Mouse (Mus musculus): ENCODE data around the gene Olfr330. TPM values are rescaled to one million over a fixed set of nuclear protein-coding genes. Genes with fewer than 3 reads are reported as not detected.
"Not testable (repeated sequence)": the region's sequence is repeated elsewhere in the genome, so short reads cannot be mapped to it uniquely, and the experiment has no call there.

Olfr330 gene
- total RNA-seq (2014; rRNA removed; ENCODE audit: low replicate concordance) (not detected in 2 replicates), polyA plus RNA-seq (2015; fragmentation: Nextera tagmentation; extraction: Ambion mirVana) (not detected in 2 replicates)

DNA sequence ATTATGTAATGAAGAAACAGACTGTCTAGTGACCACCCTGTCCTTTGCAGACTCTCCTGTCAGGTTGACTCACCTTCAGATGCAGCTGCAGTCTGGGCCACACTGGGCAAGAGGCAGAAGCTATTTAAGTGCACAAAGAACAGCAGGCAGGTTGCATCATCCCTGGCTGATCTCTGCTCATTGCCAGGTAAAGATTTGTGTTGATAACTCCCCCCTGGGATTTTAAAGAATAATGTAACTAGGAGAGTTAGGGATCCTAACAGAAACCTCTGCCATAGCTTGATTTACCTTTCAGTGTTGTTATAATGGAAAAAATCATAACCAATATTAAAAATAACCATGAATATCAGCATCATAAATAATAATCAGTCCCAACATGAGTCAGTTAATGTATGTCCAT, at the start of gene Olfr330:
Gene Olfr330, minus strand, starts transcription at position 101 of the 400 bp plus-strand sequence.
- DNase-seq (ENCODE audit: low spot score); H3K27me3 ChIP-seq (ENCODE audit: control insufficient read depth, insufficient read depth, low read length); H3K27ac ChIP-seq (ENCODE audit: low read depth); ATAC-seq (ENCODE audit: insufficient read depth, low read depth); H3K9ac ChIP-seq (replicated peaks; ENCODE audit: low read depth, low read length); H3K4me2 ChIP-seq (ENCODE audit: low read depth, low read length); H3K36me3 ChIP-seq (replicated peaks; ENCODE audit: control insufficient read depth, insufficient read depth, low read length); H3K9me3 ChIP-seq (replicated peaks; ENCODE audit: control insufficient read depth, low read length); H3K4me3 ChIP-seq (ENCODE audit: low read depth, low read length); H3K4me1 ChIP-seq (ENCODE audit: control insufficient read depth, insufficient read depth): not testable (repeated sequence)

DNA sequence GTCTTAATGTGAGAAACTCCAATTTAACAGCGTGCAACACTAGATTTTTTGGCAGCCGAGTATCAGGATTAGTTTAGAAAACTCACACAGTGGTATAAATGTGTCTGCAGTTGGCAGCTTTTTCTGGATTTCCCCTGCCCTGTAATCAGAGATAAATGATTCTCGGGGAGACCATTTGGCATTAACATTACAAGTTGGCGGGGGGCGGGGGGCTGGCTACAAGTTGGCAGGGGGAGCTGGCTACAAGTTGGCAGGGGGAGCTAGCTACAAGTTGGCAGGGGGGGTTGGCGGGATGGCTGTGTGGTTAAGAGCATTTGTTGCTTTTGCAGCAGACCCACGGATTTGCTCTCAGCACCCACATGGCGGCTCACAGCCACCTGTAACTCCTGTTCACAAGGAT, 44.0 kb upstream of the Olfr330 start:
- H3K4me2 ChIP-seq (ENCODE audit: low read depth, low read length): no peak overlapping the region
- WGBS: 63% methylated on average over 8 of the region's 8 CpGs
- H3K4me3 ChIP-seq (ENCODE audit: low read depth, low read length): no peak overlapping the region
- H3K27ac ChIP-seq (ENCODE audit: low read depth): no peak overlapping the region
- no peaks in the 10 kb centered on the region for H3K27me3 ChIP-seq (ENCODE audit: control insufficient read depth, insufficient read depth, low read length)
- H3K4me1 ChIP-seq (ENCODE audit: control insufficient read depth, insufficient read depth): no peaks in the 10 kb centered on the region
- DNase-seq (ENCODE audit: low spot score): no peak
- no peaks in the 10 kb centered on the region for H3K9me3 ChIP-seq (replicated peaks; ENCODE audit: control insufficient read depth, low read length)
- no peaks in the 10 kb centered on the region for H3K36me3 ChIP-seq (replicated peaks; ENCODE audit: control insufficient read depth, insufficient read depth, low read length)
- no peak for ATAC-seq (ENCODE audit: insufficient read depth, low read depth)
- H3K9ac ChIP-seq (replicated peaks; ENCODE audit: low read depth, low read length): no peak overlapping the region
- TF ChIP-seq EP300 (IDR thresholded peaks at IDR 0.05; ENCODE audit: low read depth): no peak
- TF ChIP-seq CTCF (IDR thresholded peaks at IDR 0.05; ENCODE audit: low read depth): no peak

DNA sequence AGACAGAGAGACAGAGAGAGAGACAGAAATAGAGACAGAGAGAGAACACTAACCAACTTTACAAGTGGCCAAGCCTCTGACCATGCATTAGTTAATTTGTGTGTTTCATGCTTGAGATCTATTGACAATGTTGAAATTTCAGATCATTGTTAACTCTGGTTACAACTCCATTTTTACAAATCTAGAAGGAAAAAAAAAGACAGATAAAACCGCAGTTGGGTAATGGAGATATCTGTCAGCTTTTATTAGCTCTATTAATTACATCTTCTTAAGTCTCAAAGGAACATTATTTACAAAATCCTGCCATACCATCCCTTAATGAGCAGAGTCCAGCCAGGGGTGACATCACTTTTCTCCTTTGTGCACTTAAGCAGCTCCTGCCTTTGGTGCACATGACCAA, 42.8 kb upstream of the Olfr330 start, which contains the start of gene Olfr325:
Gene Olfr325, plus strand, starts transcription at position 301 of the 400 bp plus-strand sequence.
- DNase-seq (ENCODE audit: low spot score): no peak
- Histone ChIP-seq H3K27ac (ENCODE audit: low read depth) (no peak within 1 kb of the TSS), H3K9me3 (replicated peaks; ENCODE audit: control insufficient read depth, low read length) (no peaks in the 10 kb centered on the region), H3K4me2 (ENCODE audit: low read depth, low read length) (no peak within 1 kb of the TSS), H3K4me3 (ENCODE audit: low read depth, low read length) (no peak within 1 kb of the TSS), H3K27me3 (ENCODE audit: control insufficient read depth, insufficient read depth, low read length) (no peaks in the 10 kb centered on the region), H3K4me1 (ENCODE audit: control insufficient read depth, insufficient read depth) (no peaks in the 10 kb centered on the region), H3K36me3 (replicated peaks; ENCODE audit: control insufficient read depth, insufficient read depth, low read length) (no peaks in the 10 kb centered on the region), H3K9ac (replicated peaks; ENCODE audit: low read depth, low read length) (no peak within 1 kb of the TSS)
- TF ChIP-seq CTCF (IDR thresholded peaks at IDR 0.05; ENCODE audit: low read depth): no peak
- no peak for TF ChIP-seq EP300 (IDR thresholded peaks at IDR 0.05; ENCODE audit: low read depth)
- no peak for ATAC-seq (ENCODE audit: insufficient read depth, low read depth)
- 68% methylated on average over 1 of the region's 1 CpGs for WGBS

DNA sequence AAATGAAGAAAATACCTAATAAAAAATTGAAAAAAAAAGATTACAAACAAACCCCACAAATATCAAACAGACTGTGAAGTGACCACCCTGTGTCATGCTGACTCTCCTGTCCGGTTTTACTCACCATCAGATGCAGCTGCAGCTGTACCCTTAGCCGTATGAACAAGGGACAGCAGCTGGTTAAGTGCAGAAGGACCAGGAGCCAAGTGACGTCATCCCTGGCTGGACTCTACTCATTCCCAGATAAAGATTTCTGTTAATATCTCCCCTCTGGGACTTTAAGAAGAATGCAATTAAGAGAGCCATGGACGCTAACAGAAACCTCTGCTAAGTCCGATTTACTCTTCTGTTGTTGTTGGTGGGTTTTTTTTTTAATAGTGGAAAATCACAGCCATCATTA, 35.8 kb upstream of the Olfr330 start, which contains the start of gene Olfr224:
Gene Olfr224, minus strand, starts transcription at position 149 of the 400 bp plus-strand sequence.
- H3K36me3 ChIP-seq (replicated peaks; ENCODE audit: control insufficient read depth, insufficient read depth, low read length): no peaks in the 10 kb centered on the region
- 48% methylated on average over 5 of the region's 5 CpGs for WGBS
- H3K4me2 ChIP-seq (ENCODE audit: low read depth, low read length): no peak within 1 kb of the TSS
- ATAC-seq (ENCODE audit: insufficient read depth, low read depth) (no peak), DNase-seq (ENCODE audit: low spot score) (no peak)
- no peak within 1 kb of the TSS for H3K27ac ChIP-seq (ENCODE audit: low read depth)
- no peak for TF ChIP-seq CTCF (IDR thresholded peaks at IDR 0.05; ENCODE audit: low read depth)
- TF ChIP-seq EP300 (IDR thresholded peaks at IDR 0.05; ENCODE audit: low read depth): no peak
- no peaks in the 10 kb centered on the region for H3K27me3 ChIP-seq (ENCODE audit: control insufficient read depth, insufficient read depth, low read length)
- H3K4me3 ChIP-seq (ENCODE audit: low read depth, low read length): no peak within 1 kb of the TSS
- no peaks in the 10 kb centered on the region for H3K4me1 ChIP-seq (ENCODE audit: control insufficient read depth, insufficient read depth)
- no peak within 1 kb of the TSS for H3K9ac ChIP-seq (replicated peaks; ENCODE audit: low read depth, low read length)
- H3K9me3 ChIP-seq (replicated peaks; ENCODE audit: control insufficient read depth, low read length): no peaks in the 10 kb centered on the region

DNA sequence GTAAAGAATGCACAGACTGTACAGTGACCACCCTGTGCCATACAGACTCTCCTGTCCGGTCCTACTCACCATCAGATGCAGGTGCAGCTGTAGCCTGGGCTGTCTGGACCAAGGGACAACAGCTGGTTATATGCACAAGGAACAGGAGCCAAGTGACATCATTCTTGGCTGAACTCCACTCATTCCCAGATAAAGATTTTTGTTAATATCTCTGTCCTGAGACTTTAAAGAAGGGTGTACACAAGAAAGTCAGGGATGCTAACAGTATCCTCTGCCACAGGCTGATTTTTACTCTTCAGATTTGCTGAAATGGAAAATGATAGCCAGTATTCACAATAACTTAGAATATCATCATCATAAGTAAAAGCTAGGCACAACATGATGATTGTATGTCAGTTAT, 20.9 kb upstream of the Olfr330 start, which contains the start of gene Olfr328:
Gene Olfr328, minus strand, starts transcription at position 101 of the 400 bp plus-strand sequence.
- 70% methylated on average over 1 of the region's 1 CpGs for WGBS
- ATAC-seq (ENCODE audit: insufficient read depth, low read depth): no peak

DNA sequence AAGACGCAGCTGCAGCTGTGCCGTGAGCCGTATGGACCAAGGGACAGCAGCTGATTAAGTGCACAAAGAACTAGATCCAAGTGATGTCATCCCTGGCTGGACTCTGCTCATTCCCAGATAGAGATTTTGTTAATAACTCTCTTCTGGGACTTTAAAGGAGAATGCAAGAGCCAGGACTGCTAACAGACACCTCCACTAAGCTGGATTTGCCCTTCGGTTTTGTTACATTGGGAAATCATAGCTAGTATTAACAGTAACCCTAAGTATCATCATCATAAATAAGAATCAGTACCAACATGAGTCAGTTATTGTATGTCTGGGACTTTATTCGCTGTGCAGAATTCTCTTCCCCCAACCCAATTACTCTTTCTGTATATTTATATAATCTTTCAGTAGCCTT, 11.7 kb upstream of the Olfr330 start, which contains the start of gene Olfr329-ps:
Gene Olfr329-ps, minus strand, starts transcription at position 101 of the 400 bp plus-strand sequence.
- 62% methylated on average over 5 of the region's 5 CpGs for WGBS
- Histone ChIP-seq H3K9me3 (replicated peaks; ENCODE audit: control insufficient read depth, low read length) (no peaks in the 10 kb centered on the region), H3K4me3 (ENCODE audit: low read depth, low read length) (no peak within 1 kb of the TSS), H3K36me3 (replicated peaks; ENCODE audit: control insufficient read depth, insufficient read depth, low read length) (no peaks in the 10 kb centered on the region), H3K27ac (ENCODE audit: low read depth) (no peak within 1 kb of the TSS), H3K4me1 (ENCODE audit: control insufficient read depth, insufficient read depth) (no peaks in the 10 kb centered on the region), H3K4me2 (ENCODE audit: low read depth, low read length) (no peak within 1 kb of the TSS), H3K9ac (replicated peaks; ENCODE audit: low read depth, low read length) (no peak within 1 kb of the TSS), H3K27me3 (ENCODE audit: control insufficient read depth, insufficient read depth, low read length) (no peaks in the 10 kb centered on the region)
- no peak for ATAC-seq (ENCODE audit: insufficient read depth, low read depth)
- TF ChIP-seq CTCF (IDR thresholded peaks at IDR 0.05; ENCODE audit: low read depth) (no peak), EP300 (IDR thresholded peaks at IDR 0.05; ENCODE audit: low read depth) (no peak)
- DNase-seq (ENCODE audit: low spot score): no peak

More for the DNA sequence above, 20.9 kb upstream of the Olfr330 start, which contains the start of gene Olfr328:
- Histone ChIP-seq H3K4me3 (ENCODE audit: low read depth, low read length) (no peak within 1 kb of the TSS), H3K4me2 (ENCODE audit: low read depth, low read length) (no peak within 1 kb of the TSS), H3K9me3 (replicated peaks; ENCODE audit: control insufficient read depth, low read length) (no peaks in the 10 kb centered on the region), H3K4me1 (ENCODE audit: control insufficient read depth, insufficient read depth) (no peaks in the 10 kb centered on the region), H3K36me3 (replicated peaks; ENCODE audit: control insufficient read depth, insufficient read depth, low read length) (no peaks in the 10 kb centered on the region), H3K27ac (ENCODE audit: low read depth) (no peak within 1 kb of the TSS), H3K27me3 (ENCODE audit: control insufficient read depth, insufficient read depth, low read length) (no peaks in the 10 kb centered on the region), H3K9ac (replicated peaks; ENCODE audit: low read depth, low read length) (no peak within 1 kb of the TSS)
- no peak for TF ChIP-seq EP300 (IDR thresholded peaks at IDR 0.05; ENCODE audit: low read depth)
- no peak for TF ChIP-seq CTCF (IDR thresholded peaks at IDR 0.05; ENCODE audit: low read depth)
- DNase-seq (ENCODE audit: low spot score): no peak

DNA sequence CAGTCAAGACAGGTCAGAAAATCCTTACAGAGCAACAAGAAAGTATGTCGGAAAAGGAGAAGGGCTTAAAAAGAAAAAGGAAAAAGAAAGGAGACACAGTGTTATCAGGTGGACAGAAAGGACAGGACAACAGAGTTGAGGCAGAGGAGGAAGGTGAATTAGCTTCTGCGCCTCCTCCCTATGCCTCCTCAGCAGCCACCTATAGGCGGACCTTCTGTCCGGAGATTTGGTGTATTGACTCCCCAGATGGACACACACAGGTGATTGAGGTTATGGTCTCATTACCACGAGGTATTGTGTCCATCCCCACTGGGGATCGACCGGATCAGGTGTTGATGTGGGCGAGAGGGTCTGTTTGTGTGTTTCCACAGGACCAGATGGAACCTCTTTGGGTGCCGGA, 14.9 kb downstream of the Olfr330 start:
- H3K4me1 ChIP-seq (ENCODE audit: control insufficient read depth, insufficient read depth); H3K9me3 ChIP-seq (replicated peaks; ENCODE audit: control insufficient read depth, low read length); H3K9ac ChIP-seq (replicated peaks; ENCODE audit: low read depth, low read length); ATAC-seq (ENCODE audit: insufficient read depth, low read depth); H3K4me2 ChIP-seq (ENCODE audit: low read depth, low read length); H3K4me3 ChIP-seq (ENCODE audit: low read depth, low read length); DNase-seq (ENCODE audit: low spot score); H3K36me3 ChIP-seq (replicated peaks; ENCODE audit: control insufficient read depth, insufficient read depth, low read length); H3K27ac ChIP-seq (ENCODE audit: low read depth); H3K27me3 ChIP-seq (ENCODE audit: control insufficient read depth, insufficient read depth, low read length): not testable (repeated sequence)
- WGBS: 88% methylated on average over 6 of the region's 9 CpGs

DNA sequence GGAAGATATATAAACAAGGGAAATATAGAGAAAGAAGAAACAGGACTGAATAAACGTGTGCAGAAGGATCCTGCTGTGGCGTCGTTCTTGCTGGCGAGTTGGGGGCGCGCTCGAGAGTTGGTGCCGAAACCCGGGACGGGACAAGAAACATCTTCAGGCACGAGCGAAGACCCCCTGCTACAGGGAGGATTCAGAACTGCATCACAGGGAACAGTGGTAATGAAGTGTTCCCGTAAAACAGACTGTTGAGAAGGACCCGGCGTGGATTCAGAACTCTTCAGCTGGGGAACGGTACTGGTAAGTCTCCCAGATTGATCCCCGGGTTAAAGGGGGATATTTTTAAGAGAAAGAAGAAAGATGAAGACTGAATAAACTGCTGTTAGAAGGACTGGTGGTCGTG, 15.7 kb downstream of the Olfr330 start:
- not testable (repeated sequence) for H3K4me1 ChIP-seq (ENCODE audit: control insufficient read depth, insufficient read depth); H3K27me3 ChIP-seq (ENCODE audit: control insufficient read depth, insufficient read depth, low read length); H3K9me3 ChIP-seq (replicated peaks; ENCODE audit: control insufficient read depth, low read length); H3K4me2 ChIP-seq (ENCODE audit: low read depth, low read length); H3K9ac ChIP-seq (replicated peaks; ENCODE audit: low read depth, low read length); H3K36me3 ChIP-seq (replicated peaks; ENCODE audit: control insufficient read depth, insufficient read depth, low read length); H3K27ac ChIP-seq (ENCODE audit: low read depth); DNase-seq (ENCODE audit: low spot score); ATAC-seq (ENCODE audit: insufficient read depth, low read depth); H3K4me3 ChIP-seq (ENCODE audit: low read depth, low read length)
- 86% methylated on average over 17 of the region's 18 CpGs for WGBS

Data from heart, postnatal 0 days (tissue).